15 mouse cellular contexts compared by ENCODE assay signal in genomic region chr9:30723364-30724070, GRCm38 (mm10).
"Had no signal": no experiment of that assay in that cellular context is flagged by ENCODE, and none has a peak within 500 bp of the region (broad histone marks: within the 10 kb centered on the region; RNA-seq: fewer than 3 reads in every experiment).

No protein-coding gene starts in this region.

- H3K4me3 ChIP-seq: kidney, embryonic 15.5 days; limb, embryonic 13.5 days; megakaryocyte, embryonic 14.5 days; midbrain, embryonic 15.5 days; neural tube, embryonic 12.5 days had no signal

- H3K27me3 ChIP-seq: kidney, embryonic 15.5 days; limb, embryonic 13.5 days; megakaryocyte, embryonic 14.5 days; midbrain, embryonic 15.5 days; neural tube, embryonic 12.5 days had no signal

- ATAC-seq: midbrain, embryonic 15.5 days had no signal

- DNase-seq: kidney, postnatal 14 days; left cerebral cortex, postnatal 4 days; lung, adult 18-20 months; lung, postnatal 10 days; lung, postnatal 4 days; spleen, adult 18-20 months; thymus, adult 18-20 months; thymus, postnatal 25 days had no signal

- H3K4me1 ChIP-seq: kidney, embryonic 15.5 days; limb, embryonic 13.5 days; megakaryocyte, embryonic 14.5 days; midbrain, embryonic 15.5 days; neural tube, embryonic 12.5 days had no signal

- H3K9ac ChIP-seq: kidney, embryonic 15.5 days; limb, embryonic 13.5 days; liver, embryonic 14.5 days; midbrain, embryonic 15.5 days; neural tube, embryonic 12.5 days had no signal

- H3K36me3 ChIP-seq: kidney, embryonic 15.5 days; limb, embryonic 13.5 days; midbrain, embryonic 15.5 days; neural tube, embryonic 12.5 days had no signal

- H3K27ac ChIP-seq: kidney, embryonic 15.5 days; limb, embryonic 13.5 days; liver, embryonic 14.5 days; midbrain, embryonic 15.5 days; neural tube, embryonic 12.5 days had no signal

- H3K4me2 ChIP-seq: kidney, embryonic 15.5 days; limb, embryonic 13.5 days; midbrain, embryonic 11.5 days; midbrain, embryonic 15.5 days; neural tube, embryonic 12.5 days had no signal

- H3K9me3 ChIP-seq: kidney, embryonic 15.5 days; limb, embryonic 13.5 days; megakaryocyte, embryonic 14.5 days; midbrain, embryonic 15.5 days; neural tube, embryonic 12.5 days had no signal
